Mouse (Mus musculus): ENCODE measurements at regions not wholly inside any gene's neighbourhood (a gene's known extent, or its start where the extent isn't known, plus 50 kb on each side); places are given as distances from the start of the nearest gene placed in this dataset.
"Not testable (repeated sequence)": the region's sequence is repeated elsewhere in the genome, so short reads cannot be mapped to it uniquely, and the experiment has no call there.

GRCm38 (mm10) chr4:10398075-10398474, 476.2 kb upstream of the 2610301B20Rik start:
- 89% methylated on average over 2 of the region's 2 CpGs for WGBS
- Histone ChIP-seq H3K4me3 (ENCODE audit: low read depth, low read length) (no peak overlapping the region), H3K4me1 (ENCODE audit: control insufficient read depth, insufficient read depth, insufficient read length, low read length) (no peaks in the 10 kb centered on the region), H3K36me3 (ENCODE audit: control insufficient read depth, insufficient read depth, low read length) (no peaks in the 10 kb centered on the region), H3K27ac (ENCODE audit: insufficient read depth, low read depth, low read length) (no peak overlapping the region), H3K27me3 (ENCODE audit: control insufficient read depth, insufficient read depth, low read length) (no peaks in the 10 kb centered on the region)
- no peak for TF ChIP-seq POLR2A (IDR thresholded peaks at IDR 0.05; ENCODE audit: low read depth, low read length)
- no peak for TF ChIP-seq CTCF (IDR thresholded peaks at IDR 0.05; ENCODE audit: extremely low read depth, insufficient read length, insufficient replicate concordance, low read depth, low read length)

DNA sequence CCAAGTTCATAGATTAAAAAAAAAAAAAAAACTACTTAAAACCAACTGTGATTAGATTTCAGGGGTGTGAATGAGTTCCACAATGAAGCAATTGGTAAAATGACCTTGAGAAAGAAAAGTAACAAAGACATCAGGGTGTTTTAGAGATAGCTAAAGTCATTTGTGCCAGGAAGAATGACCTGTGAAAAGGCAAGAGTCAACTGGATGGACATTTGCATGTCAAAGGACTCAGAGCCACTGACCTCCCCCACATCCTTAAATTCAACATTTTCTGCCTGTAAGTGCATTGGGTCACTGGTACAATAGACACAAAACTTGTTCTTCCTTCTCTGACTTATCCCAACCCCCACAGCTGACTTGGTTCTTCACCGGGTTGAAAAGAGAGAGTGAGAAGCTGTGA, 474.6 kb upstream of the 2610301B20Rik start:
- Histone ChIP-seq H3K27me3 (ENCODE audit: control insufficient read depth, insufficient read depth, low read length) (no peaks in the 10 kb centered on the region), H3K4me3 (ENCODE audit: low read depth, low read length) (no peak overlapping the region), H3K27ac (ENCODE audit: insufficient read depth, low read depth, low read length) (no peak overlapping the region), H3K4me1 (ENCODE audit: control insufficient read depth, insufficient read depth, insufficient read length, low read length) (no peaks in the 10 kb centered on the region), H3K36me3 (ENCODE audit: control insufficient read depth, insufficient read depth, low read length) (no peaks in the 10 kb centered on the region)
- no peak for TF ChIP-seq CTCF (IDR thresholded peaks at IDR 0.05; ENCODE audit: extremely low read depth, insufficient read length, insufficient replicate concordance, low read depth, low read length)
- TF ChIP-seq POLR2A (IDR thresholded peaks at IDR 0.05; ENCODE audit: low read depth, low read length) = no peak
- WGBS = 64% methylated on average over 1 of the region's 1 CpGs

- TF ChIP-seq CTCF (IDR thresholded peaks at IDR 0.05; ENCODE audit: extremely low read depth, insufficient read length, insufficient replicate concordance, low read depth, low read length) (no peak), POLR2A (IDR thresholded peaks at IDR 0.05; ENCODE audit: low read depth, low read length) (no peak)
- H3K27ac ChIP-seq (ENCODE audit: insufficient read depth, low read depth, low read length) = no peak overlapping the region
- no peaks in the 10 kb centered on the region for H3K4me1 ChIP-seq (ENCODE audit: control insufficient read depth, insufficient read depth, insufficient read length, low read length)
- H3K36me3 ChIP-seq (ENCODE audit: control insufficient read depth, insufficient read depth, low read length) = no peaks in the 10 kb centered on the region
- no peak overlapping the region for H3K4me3 ChIP-seq (ENCODE audit: low read depth, low read length)
- no peaks in the 10 kb centered on the region for H3K27me3 ChIP-seq (ENCODE audit: control insufficient read depth, insufficient read depth, low read length)
These were observed 471.4 kb upstream of the 2610301B20Rik start for GRCm38 (mm10) chr4:10402928-10403327.

GRCm38 (mm10) chr4:10404438-10404837, 469.9 kb upstream of the 2610301B20Rik start:
- 52% methylated on average over 5 of the region's 5 CpGs for WGBS
- Histone ChIP-seq H3K4me1 (ENCODE audit: control insufficient read depth, insufficient read depth, insufficient read length, low read length) (no peaks in the 10 kb centered on the region), H3K4me3 (ENCODE audit: low read depth, low read length) (no peak overlapping the region), H3K36me3 (ENCODE audit: control insufficient read depth, insufficient read depth, low read length) (no peaks in the 10 kb centered on the region), H3K27ac (ENCODE audit: insufficient read depth, low read depth, low read length) (no peak overlapping the region), H3K27me3 (ENCODE audit: control insufficient read depth, insufficient read depth, low read length) (no peaks in the 10 kb centered on the region)
- TF ChIP-seq CTCF (IDR thresholded peaks at IDR 0.05; ENCODE audit: extremely low read depth, insufficient read length, insufficient replicate concordance, low read depth, low read length) = no peak
- no peak for TF ChIP-seq POLR2A (IDR thresholded peaks at IDR 0.05; ENCODE audit: low read depth, low read length)

- Histone ChIP-seq H3K27ac (ENCODE audit: insufficient read depth, low read depth, low read length) (no peak overlapping the region), H3K36me3 (ENCODE audit: control insufficient read depth, insufficient read depth, low read length) (no peaks in the 10 kb centered on the region), H3K4me1 (ENCODE audit: control insufficient read depth, insufficient read depth, insufficient read length, low read length) (no peaks in the 10 kb centered on the region), H3K4me3 (ENCODE audit: low read depth, low read length) (no peak overlapping the region), H3K27me3 (ENCODE audit: control insufficient read depth, insufficient read depth, low read length) (no peaks in the 10 kb centered on the region)
- 48% methylated on average over 2 of the region's 2 CpGs for WGBS
- TF ChIP-seq POLR2A (IDR thresholded peaks at IDR 0.05; ENCODE audit: low read depth, low read length) = no peak
- TF ChIP-seq CTCF (IDR thresholded peaks at IDR 0.05; ENCODE audit: extremely low read depth, insufficient read length, insufficient replicate concordance, low read depth, low read length) = no peak
These were observed 469.2 kb upstream of the 2610301B20Rik start for GRCm38 (mm10) chr4:10405102-10405501.

- H3K4me3 ChIP-seq (ENCODE audit: low read depth, low read length) = no peak overlapping the region
- no peak for TF ChIP-seq POLR2A (IDR thresholded peaks at IDR 0.05; ENCODE audit: low read depth, low read length)
- no peak for TF ChIP-seq CTCF (IDR thresholded peaks at IDR 0.05; ENCODE audit: extremely low read depth, insufficient read length, insufficient replicate concordance, low read depth, low read length)
- H3K4me1 ChIP-seq (ENCODE audit: control insufficient read depth, insufficient read depth, insufficient read length, low read length) = no peaks in the 10 kb centered on the region
- no peaks in the 10 kb centered on the region for H3K27me3 ChIP-seq (ENCODE audit: control insufficient read depth, insufficient read depth, low read length)
- H3K27ac ChIP-seq (ENCODE audit: insufficient read depth, low read depth, low read length) = no peak overlapping the region
- H3K36me3 ChIP-seq (ENCODE audit: control insufficient read depth, insufficient read depth, low read length) = no peaks in the 10 kb centered on the region
These were observed 460.0 kb upstream of the 2610301B20Rik start for GRCm38 (mm10) chr4:10414274-10414673.

DNA sequence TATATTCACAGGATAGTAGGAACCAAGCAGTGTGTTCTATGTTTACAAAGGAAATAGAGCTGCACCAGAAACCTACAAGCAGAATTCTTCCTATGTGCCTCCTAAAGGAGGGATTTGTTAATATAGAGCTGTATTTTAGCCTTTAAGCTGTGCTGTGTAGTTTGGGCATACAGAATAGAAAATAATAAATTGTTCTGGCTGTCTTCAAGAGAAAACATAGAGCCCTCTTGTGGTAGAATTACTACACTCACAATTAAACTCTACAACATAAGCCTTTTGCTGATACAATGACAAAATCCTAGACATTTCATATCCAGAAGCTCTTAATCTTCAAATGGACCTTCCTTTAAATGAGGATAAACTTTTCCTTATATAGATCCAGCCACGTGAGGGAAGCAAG, 452.9 kb upstream of the 2610301B20Rik start:
- Histone ChIP-seq H3K4me1 (ENCODE audit: control insufficient read depth, insufficient read depth, insufficient read length, low read length) (no peaks in the 10 kb centered on the region), H3K4me3 (ENCODE audit: low read depth, low read length) (no peak overlapping the region), H3K27me3 (ENCODE audit: control insufficient read depth, insufficient read depth, low read length) (no peaks in the 10 kb centered on the region), H3K27ac (ENCODE audit: insufficient read depth, low read depth, low read length) (no peak overlapping the region), H3K36me3 (ENCODE audit: control insufficient read depth, insufficient read depth, low read length) (no peaks in the 10 kb centered on the region)
- TF ChIP-seq CTCF (IDR thresholded peaks at IDR 0.05; ENCODE audit: extremely low read depth, insufficient read length, insufficient replicate concordance, low read depth, low read length) = no peak
- no peak for TF ChIP-seq POLR2A (IDR thresholded peaks at IDR 0.05; ENCODE audit: low read depth, low read length)
- WGBS = 46% methylated on average over 1 of the region's 1 CpGs

DNA sequence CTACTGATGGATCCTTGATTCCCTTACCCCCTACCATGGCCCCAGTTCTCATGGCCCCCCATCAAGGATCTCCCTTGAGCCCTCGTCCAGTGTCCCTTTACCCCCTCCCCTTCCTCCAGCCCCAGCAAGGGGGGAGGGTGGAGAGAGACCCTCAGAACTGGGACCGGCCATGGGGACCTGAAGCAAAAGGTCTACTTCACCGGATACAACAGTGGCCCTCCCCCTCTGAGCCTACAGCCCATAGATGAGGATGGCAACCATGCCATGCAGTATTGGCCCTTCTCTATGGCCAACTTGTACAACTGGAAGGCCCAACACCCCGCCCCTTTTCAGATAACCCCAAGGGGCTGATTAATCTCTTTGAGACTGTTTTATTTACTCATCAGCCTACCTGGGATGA, 439.9 kb upstream of the 2610301B20Rik start:
- H3K36me3 ChIP-seq (ENCODE audit: control insufficient read depth, insufficient read depth, low read length) = no peaks in the 10 kb centered on the region
- no peaks in the 10 kb centered on the region for H3K4me1 ChIP-seq (ENCODE audit: control insufficient read depth, insufficient read depth, insufficient read length, low read length)
- H3K4me3 ChIP-seq (ENCODE audit: low read depth, low read length) = no peak overlapping the region
- WGBS = 89% methylated on average over 4 of the region's 4 CpGs
- TF ChIP-seq POLR2A (IDR thresholded peaks at IDR 0.05; ENCODE audit: low read depth, low read length) (no peak), CTCF (IDR thresholded peaks at IDR 0.05; ENCODE audit: extremely low read depth, insufficient read length, insufficient replicate concordance, low read depth, low read length) (no peak)
- no peak overlapping the region for H3K27ac ChIP-seq (ENCODE audit: insufficient read depth, low read depth, low read length)
- H3K27me3 ChIP-seq (ENCODE audit: control insufficient read depth, insufficient read depth, low read length) = no peaks in the 10 kb centered on the region

- H3K27me3 ChIP-seq (ENCODE audit: control insufficient read depth, insufficient read depth, low read length) = not testable (repeated sequence)
These were observed 434.4 kb upstream of the 2610301B20Rik start for GRCm38 (mm10) chr4:10439921-10440320.

More at GRCm38 (mm10) chr4:10439921-10440320, 434.4 kb upstream of the 2610301B20Rik start:
- not testable (repeated sequence) for H3K4me3 ChIP-seq (ENCODE audit: low read depth, low read length); H3K4me1 ChIP-seq (ENCODE audit: control insufficient read depth, insufficient read depth, insufficient read length, low read length); H3K36me3 ChIP-seq (ENCODE audit: control insufficient read depth, insufficient read depth, low read length); H3K27ac ChIP-seq (ENCODE audit: insufficient read depth, low read depth, low read length)
